Mouse (Mus musculus): ENCODE results near the gene Zdhhc18. TPM values are rescaled to one million over a fixed set of nuclear protein-coding genes. Genes with fewer than 3 reads are reported as not detected.

Gene Zdhhc18
- total RNA-seq, 2 experiments from 2014 or later = 31.8 to 34.1 TPM

DNA sequence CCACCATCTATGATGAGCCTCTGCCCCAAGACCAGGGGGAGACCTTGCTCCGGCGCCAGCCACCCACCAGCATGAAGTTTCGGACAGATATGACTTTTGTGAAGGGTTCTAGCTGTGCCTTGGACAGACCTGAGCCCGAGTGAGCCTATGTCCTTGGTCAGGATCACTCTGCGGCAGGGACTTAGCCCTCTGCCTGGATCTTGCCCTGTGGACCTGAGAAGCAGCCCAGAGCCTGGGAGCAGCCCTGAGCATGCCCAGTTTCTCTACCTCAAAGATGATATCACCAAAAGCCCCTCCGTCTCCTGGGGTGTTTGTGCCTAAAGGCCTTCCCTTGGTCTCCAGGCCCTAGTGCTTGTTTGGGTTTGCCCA lies 66.3 kb downstream of the Zdhhc18 start:
- no peak for DNase-seq (ENCODE audit: extremely low spot score in 1 of 2, low spot score in 2 of 2)
- intact Hi-C loops (cut with DNase I) = no loop called here

DNA sequence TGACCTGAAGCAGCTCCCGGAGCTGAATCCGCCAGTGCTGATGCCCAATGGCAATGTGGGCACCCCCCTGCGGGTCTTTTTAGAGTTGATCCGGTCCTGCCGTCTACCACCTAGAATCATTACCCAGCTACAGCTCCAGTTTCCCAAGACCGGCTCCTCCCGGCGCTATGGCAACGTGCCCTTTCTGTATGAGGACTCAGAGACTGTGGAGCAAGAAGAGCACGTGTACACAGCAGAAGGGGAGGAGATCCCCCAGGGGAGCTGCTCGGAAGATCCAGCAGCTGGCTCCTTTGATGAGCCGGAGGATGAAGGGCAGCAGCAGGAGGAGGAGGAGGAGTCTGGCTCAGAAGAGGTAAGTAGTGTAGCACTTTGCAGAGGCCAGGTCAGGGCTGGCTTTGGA lies 72.0 kb downstream of the Zdhhc18 start:
- no peak for DNase-seq (ENCODE audit: extremely low spot score in 1 of 2, low spot score in 2 of 2)
- intact Hi-C loops (cut with DNase I) = no loop called here

DNA sequence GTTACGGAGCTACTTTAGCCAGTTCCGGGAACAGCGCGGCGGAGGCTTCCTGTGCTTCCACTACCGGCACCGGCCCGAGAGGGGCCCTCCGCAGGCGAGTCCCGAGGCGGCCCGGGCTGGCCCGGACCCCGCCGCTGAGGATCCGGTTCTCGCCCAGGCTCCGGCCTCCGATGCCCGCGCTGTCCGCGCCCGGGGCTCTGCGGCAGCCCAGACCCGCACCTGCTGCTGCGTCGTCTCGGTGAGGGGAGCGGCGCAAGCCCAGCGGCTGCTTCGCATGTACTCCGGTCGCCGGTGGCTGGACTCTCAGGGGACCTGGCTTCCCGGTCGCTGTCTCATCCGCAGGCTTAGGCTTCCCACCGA lies 75.1 kb downstream of the Zdhhc18 start:
- intact Hi-C loops (cut with DNase I) = no loop called here
- no peak for DNase-seq (ENCODE audit: extremely low spot score in 1 of 2, low spot score in 2 of 2)

DNA sequence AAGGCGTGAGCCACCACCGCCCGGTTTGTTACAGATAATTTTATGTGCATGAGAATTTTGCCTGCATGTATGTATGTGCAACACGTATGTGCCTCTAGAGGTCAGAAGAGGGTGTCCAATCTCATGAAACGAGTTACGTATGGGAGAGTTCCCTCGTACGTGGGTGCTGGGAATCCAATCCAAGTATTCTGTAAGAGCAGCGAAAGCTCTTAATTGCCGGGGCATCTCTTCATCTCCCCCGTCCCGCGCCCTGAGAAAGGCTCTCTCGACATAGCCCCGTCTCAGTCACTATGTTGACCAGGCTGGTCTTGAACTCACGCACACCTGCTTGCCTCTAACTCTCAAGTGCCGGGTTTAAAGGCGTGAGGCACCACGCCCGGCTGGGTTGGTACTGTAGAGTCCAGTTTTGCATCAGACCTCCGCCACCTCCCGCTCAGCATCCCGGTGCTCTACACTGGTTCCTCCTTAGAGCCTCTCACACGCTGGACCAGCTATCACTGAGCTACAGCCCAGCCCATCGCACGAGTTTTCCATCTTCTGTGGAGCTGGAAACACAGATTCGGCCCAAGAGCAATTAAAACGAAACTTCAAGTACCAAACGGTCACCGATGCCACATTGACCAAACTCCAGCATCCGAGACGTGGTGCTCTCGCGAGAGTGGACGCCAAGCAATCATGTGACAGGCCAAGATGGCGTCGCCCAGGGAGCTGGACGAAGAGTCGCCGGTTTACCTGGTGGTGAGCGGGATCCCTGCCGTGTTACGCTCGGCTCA lies 75.7 kb downstream of the Zdhhc18 start, which contains the start of gene Gpatch3:
Gene Gpatch3 (plus strand): TSS at position 676 of the 773 bp plus-strand sequence.
- intact Hi-C loops (cut with DNase I) = no loop called here
- peak; percentile 91 to 95 for DNase-seq (ENCODE audit: extremely low spot score in 1 of 2, low spot score in 2 of 2)

DNA sequence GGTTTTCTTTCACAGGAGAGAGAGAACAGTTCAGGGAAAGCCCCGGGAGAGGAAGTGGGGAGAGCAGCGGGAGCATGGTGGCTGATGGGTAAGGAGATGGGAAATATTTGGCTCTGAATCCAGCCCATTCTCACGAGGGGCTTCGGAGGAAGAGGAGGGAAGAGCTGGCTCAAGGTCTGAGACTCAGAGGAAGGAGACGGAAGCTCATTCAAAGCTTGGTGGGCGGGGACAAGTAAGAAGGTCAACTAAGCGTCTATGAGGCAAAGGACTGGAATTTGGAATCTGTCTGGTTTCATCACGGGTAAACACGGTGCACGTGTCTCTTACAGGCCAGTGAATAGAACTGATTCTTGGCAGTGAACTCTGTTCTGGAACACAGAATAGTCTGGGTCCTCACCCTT lies 79.9 kb downstream of the Zdhhc18 start:
- intact Hi-C loops (cut with DNase I) = no loop called here
- no peak for DNase-seq (ENCODE audit: extremely low spot score in 1 of 2, low spot score in 2 of 2)

DNA sequence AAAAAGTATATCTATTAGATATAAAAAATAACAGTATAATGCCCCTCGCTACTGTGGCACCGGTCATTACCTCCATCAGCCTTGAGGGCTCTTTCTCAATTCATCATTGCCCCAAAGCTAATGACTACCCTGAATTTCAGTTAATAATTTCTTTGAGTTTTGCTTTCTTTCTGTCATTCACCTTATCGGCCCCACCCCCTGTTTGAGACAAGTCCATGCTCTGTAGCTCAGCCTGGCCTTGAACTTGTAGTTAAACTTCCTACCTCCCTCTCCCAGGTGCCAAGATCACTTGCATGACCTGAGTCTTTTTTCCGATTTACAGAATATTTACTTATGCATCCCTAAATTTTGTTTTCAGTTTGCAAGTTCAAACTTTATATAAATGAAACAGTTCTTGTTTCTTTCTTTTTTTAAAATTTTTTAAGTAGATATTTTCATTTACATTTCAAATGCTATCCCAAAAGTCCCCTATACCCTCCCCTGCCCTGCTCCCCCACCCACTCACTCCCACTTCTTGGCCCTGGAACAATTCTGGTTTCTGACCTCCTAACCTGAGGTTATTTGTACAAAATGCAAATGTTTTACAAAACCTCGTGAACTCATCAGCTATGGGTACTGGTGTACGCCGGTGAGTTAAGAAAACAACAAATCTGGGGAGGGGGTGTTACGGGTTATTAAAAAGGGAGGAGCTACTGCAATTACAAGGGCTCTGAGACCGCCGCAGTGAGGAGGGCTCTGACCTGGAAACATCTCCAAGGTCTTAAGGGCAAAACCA lies 80.5 kb downstream of the Zdhhc18 start:
- intact Hi-C loops (cut with DNase I) = no loop called here
- no peak for DNase-seq (ENCODE audit: extremely low spot score in 1 of 2, low spot score in 2 of 2)

DNA sequence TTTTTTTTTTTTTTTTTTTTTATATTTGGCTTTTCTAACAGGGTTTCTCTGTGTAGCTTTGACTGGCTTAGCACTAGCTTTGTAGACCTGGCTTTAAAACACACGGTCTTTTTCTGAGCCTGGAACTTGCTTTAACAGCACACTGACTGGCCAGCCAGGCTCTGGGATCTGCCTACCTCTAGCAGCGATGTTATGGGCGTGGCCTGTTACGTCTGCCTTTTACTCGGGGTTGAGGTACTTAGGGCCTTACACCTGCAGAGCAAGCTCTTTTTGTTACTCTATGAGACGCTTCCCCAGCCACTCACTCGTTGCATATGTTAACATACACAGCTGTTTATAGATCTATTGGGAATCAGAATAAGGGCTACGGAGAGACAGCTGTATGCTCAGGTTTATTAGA lies 82.7 kb downstream of the Zdhhc18 start:
- DNase-seq (ENCODE audit: extremely low spot score in 1 of 2, low spot score in 2 of 2) = no peak
- intact Hi-C loops (cut with DNase I) = no loop called here

DNA sequence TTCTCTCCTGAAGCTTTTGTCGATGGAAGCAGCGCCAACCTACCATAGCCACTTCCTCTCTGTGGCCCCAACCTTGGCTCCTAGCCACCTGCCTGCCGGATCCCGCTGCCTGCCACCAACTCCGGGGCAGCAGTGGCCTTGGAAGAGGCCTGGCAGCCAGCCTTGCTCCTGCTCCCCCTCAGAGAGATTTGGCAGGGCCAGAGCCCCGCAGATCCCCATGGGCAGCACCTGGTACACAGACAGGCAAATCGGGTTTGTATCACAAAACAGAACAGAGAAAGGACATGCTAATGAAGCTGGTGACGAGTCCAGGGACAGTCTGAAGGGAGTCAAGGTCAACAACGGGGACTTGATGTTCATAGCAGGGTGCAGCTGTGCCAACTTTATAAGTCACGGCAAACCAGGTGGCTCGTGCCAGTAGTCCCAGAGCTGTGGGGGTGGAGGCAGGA lies 86.8 kb downstream of the Zdhhc18 start:
- intact Hi-C loops (cut with DNase I) = no loop called here
- DNase-seq (ENCODE audit: extremely low spot score in 1 of 2, low spot score in 2 of 2) = peak in 1 of 2 experiments; percentile 34

DNA sequence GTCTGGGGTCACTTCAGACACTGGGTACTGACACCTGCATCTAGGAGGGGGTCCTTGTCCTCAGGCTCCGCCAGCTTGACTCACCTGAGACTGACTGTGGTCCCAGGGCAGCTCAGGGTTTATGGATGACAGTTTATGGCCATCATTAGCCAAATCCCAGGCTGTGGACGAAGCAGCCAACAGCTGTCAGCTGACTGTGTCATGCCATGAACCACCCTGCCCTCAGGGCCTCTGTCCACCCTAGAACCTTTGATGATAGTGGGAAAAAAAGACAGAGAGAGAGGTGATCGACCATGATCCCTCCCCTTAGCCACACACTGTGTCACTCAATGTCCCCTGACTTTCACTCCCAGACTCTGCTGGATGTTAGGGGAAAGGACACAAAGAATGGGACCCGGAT lies 88.3 kb downstream of the Zdhhc18 start:
- intact Hi-C loops (cut with DNase I) = no loop called here
- no peak for DNase-seq (ENCODE audit: extremely low spot score in 1 of 2, low spot score in 2 of 2)

DNA sequence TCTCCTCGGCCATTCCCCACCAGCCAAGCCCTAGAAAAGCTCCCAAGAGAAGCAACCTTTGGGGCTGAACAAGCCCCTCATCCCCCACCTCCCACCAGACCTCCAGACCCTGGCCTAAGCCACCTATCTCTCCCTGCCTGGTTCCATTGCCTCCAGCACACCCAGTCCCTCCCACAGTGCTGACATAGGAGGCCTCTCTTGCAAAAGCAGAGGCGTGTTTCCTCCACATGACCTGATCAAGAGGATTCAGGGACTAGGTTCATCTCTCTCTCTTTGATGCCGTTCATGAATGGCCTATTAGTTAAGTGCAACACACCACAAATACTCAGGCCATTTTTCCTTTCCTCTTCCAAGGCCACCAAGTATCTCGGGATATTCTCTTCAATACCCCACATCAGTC lies 90.1 kb downstream of the Zdhhc18 start:
- no peak for DNase-seq (ENCODE audit: extremely low spot score in 1 of 2, low spot score in 2 of 2)
- intact Hi-C loops (cut with DNase I) = no loop called here

DNA sequence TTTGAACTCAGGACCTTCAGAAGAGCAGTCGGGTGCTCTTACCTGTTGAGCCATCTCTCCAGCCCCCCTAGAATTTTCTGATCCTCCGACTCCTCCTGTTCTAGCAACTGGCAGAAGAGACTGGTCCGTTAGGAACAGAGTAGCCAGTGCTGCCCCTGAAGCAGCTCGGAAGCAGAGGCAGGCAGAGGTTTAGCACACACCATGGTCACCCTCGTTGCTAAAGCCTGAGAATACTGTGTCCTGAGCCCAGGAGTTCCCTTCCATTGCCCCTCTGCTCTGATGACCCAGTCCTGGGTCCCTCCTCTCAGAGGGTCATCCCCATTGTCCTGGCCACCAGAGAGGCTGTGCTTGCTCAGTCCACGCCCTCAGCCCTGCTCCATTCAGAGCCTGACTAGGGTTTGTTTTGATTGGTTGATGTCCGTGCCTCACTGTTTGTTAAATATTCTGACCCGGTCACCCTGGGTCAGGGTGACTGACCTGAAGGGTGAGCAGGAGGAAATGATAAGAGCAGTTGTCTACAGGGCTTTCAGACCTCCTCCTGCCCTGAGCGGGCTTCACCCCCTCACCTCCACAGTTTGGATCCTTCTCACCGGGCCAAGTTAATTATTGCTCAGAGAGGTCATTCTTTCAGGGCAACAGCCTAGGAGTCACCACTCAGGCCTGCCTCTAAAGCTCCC lies 92.8 kb downstream of the Zdhhc18 start:
- intact Hi-C loops (cut with DNase I) = no loop called here
- DNase-seq (ENCODE audit: extremely low spot score in 1 of 2, low spot score in 2 of 2) = no peak

Small RNA genes lying within 50 kb of the gene (microRNA-seq; reads per million reads assigned to microRNA genes)
- gene Gm23158 = not detected

Other genes with a start within 250 kb of the Zdhhc18 start
- gene Tent5b, start 170.0 kb downstream of the Zdhhc18 start, total RNA-seq (2021) = not detected
- gene Trnp1, start 151.6 kb downstream of the Zdhhc18 start, total RNA-seq (2021) = 100 to 1,000 TPM; 114 to 119 TPM
- under 1 TPM in 1 of 2 experiments, not detected in 1; 0.47 TPM for gene Kdf1, start 131.2 kb downstream of the Zdhhc18 start, total RNA-seq (2021)
- gene Nudc, start 104.2 kb downstream of the Zdhhc18 start, total RNA-seq (2021) = 100 to 1,000 TPM; 106 to 120 TPM
- not detected for gene Nr0b2, start 96.8 kb downstream of the Zdhhc18 start, total RNA-seq (2021)
- gene Gpatch3, start 75.4 kb downstream of the Zdhhc18 start, total RNA-seq (2021) = 1 to 10 TPM; 6.7 TPM
- gene Gpn2, start 65.8 kb downstream of the Zdhhc18 start, total RNA-seq (2021) = 10 to 100 TPM; 10.3 to 11.2 TPM
- gene Sfn, start 48.0 kb downstream of the Zdhhc18 start, total RNA-seq (2021) = 1 to 10 TPM; 1.4 to 1.7 TPM
- gene Pigv, start 22.5 kb upstream of the Zdhhc18 start, total RNA-seq (2021) = 10 to 100 TPM in 1 of 2 experiments, 1 to 10 TPM in 1; 8.8 to 10.1 TPM
- 10 to 100 TPM; 76.0 to 76.8 TPM for gene Arid1a, start 106.6 kb upstream of the Zdhhc18 start, total RNA-seq (2021)
- gene Rps6ka1, start 237.6 kb upstream of the Zdhhc18 start, total RNA-seq (2021) = 10 to 100 TPM; 11.0 to 15.2 TPM

All from left cerebral cortex, postnatal 10 days (tissue).